Mouse (Mus musculus) intestine, postnatal 0 days (tissue): ENCODE measurements around the gene Olfr726. TPM values are rescaled to one million over a fixed set of nuclear protein-coding genes. Genes with fewer than 3 reads are reported as not detected.
A peak's percentile ranks its signal among the peaks of the same experiment; 100 is the strongest.

Experiments
- ATAC-seq: fragments of 200-750 bp; cut with Nextera tagmentation; 2 replicates; pipeline ENCODE4 v1.8.0; 2017; ENCODE audit warnings: mild to moderate bottlenecking, moderate TSS enrichment, moderate library complexity
- H3K27ac ChIP-seq: fragments of 300-500 bp; sonication (generic); 2 replicates; pipeline ENCODE4 v1.5.1; 2014; ENCODE audit warnings: mild to moderate bottlenecking, low read depth, low read length, moderate library complexity
- H3K27me3 ChIP-seq: fragments of 300-500 bp; sonication (generic); replicated peaks from 2 replicates; pipeline ENCODE4 v1.6.1; 2014; ENCODE audit warnings: low read length, mixed read lengths; ENCODE audit not compliant: control insufficient read depth, insufficient read depth
- H3K36me3 ChIP-seq: fragments of 300-500 bp; sonication (generic); 2 replicates; pipeline ENCODE4 v1.6.1; 2014; ENCODE audit warnings: mild to moderate bottlenecking, moderate library complexity; ENCODE audit not compliant: control insufficient read depth, insufficient read depth
- H3K4me1 ChIP-seq: fragments of 300-500 bp; sonication (generic); replicated peaks from 2 replicates; pipeline ENCODE4 v1.6.1; 2014; ENCODE audit warnings: antibody characterized with exemption, low read length, mixed read lengths; ENCODE audit not compliant: control insufficient read depth, insufficient read depth
- H3K4me2 ChIP-seq: fragments of 300-500 bp; sonication (generic); replicated peaks from 2 replicates; pipeline ENCODE4 v1.6.1; 2014; ENCODE audit warnings: low read depth, mild to moderate bottlenecking, moderate library complexity
- H3K4me3 ChIP-seq: fragments of 300-500 bp; sonication (generic); 2 replicates; pipeline ENCODE4 v1.5.1; 2014; ENCODE audit warnings: low read depth, low read length
- H3K9ac ChIP-seq: fragments of 300-500 bp; sonication (generic); 2 replicates; pipeline ENCODE4 v1.6.1; 2014; ENCODE audit warnings: mild to moderate bottlenecking, low read depth, low read length
- H3K9me3 ChIP-seq: fragments of 300-500 bp; sonication (generic); 2 replicates; pipeline ENCODE4 v1.6.1; 2016; ENCODE audit warnings: mixed run types; ENCODE audit not compliant: control insufficient read depth
- CTCF ChIP-seq: sonication (generic); IDR thresholded peaks from 2 replicates; pipeline ENCODE4 v1.5.1; 2016; ENCODE audit warnings: low read depth, mild to moderate bottlenecking, control low read depth, antibody characterized with exemption, moderate library complexity
- WGBS: fragments of 180-500 bp; shearing (Covaris S2); extraction: QIAGEN DNeasy Blood & Tissue Kit; methylation state at CpG from one replicate; pipeline ENCODE4 v1.1.7; 2014; 5-methylcytosine and 5-hydroxymethylcytosine counted together
- polyA plus RNA-seq: library from polyadenylated mRNA; unstranded; fragments of >200 nt; fragmentation: Nextera tagmentation; extraction: Ambion mirVana; gene quantifications from 2 replicates; pipeline ENCODE4 v1.2.1, GENCODE M21; 2015

Olfr726 gene
- not detected in 2 replicates for polyA plus RNA-seq

DNA sequence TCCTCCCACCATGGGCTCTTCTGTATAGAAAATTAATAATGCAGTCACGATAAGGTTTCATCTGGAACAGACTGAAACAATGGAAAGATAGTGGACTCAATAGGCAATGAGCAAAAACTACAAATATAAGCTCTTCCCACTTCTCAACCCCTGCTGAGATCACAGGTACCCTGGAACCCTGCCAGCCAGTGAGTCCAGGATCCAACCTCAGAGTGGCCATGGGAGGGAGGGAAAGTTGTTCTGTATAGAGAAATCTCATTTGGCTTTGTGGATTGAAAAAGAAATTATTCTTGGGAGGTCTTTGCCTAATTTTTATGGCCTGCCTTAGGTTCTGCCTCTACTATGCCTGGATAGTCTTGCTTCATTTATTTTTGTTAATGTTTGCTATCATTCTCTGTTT lies at the start of gene Olfr726:
TSS of gene Olfr726 (minus strand) at position 101 of the 400 bp plus-strand sequence.
- no peak within 1 kb of the TSS for H3K27ac ChIP-seq
- H3K4me2 ChIP-seq, result no peak within 1 kb of the TSS
- H3K4me1 ChIP-seq, result no peaks in the 10 kb centered on the region
- no peaks in the 10 kb centered on the region for H3K27me3 ChIP-seq
- no peaks in the 10 kb centered on the region for H3K9me3 ChIP-seq
- H3K9ac ChIP-seq, result no peak within 1 kb of the TSS
- no peak for TF ChIP-seq CTCF
- H3K36me3 ChIP-seq, result no peaks in the 10 kb centered on the region
- WGBS, result 67% methylated on average over 1 of the region's 1 CpGs
- no peak within 1 kb of the TSS for H3K4me3 ChIP-seq
- no peak for ATAC-seq

DNA sequence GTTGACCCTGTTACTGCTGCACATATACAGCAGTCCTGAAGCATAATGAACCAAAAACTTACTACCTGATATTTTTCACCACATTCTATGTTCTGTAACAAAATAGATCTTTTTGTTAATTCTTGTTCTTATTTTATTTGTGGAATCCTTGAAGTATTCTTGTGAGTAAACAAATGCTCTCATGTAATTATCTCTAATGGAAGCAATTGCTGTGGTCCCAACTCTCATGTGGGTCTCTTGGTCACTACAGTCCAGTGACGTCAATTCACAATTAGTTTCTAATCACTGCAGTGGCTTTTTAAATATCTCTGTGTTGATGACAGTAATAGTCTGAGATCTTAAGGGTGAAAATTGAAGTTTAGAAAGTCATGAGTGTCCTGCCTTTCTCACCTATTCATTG lies 32.1 kb upstream of the Olfr726 start, which contains the start of gene Olfr727:
TSS of gene Olfr727 (plus strand) at position 301 of the 400 bp plus-strand sequence.
- Histone ChIP-seq H3K27ac (no peak within 1 kb of the TSS), H3K9me3 (no peaks in the 10 kb centered on the region), H3K9ac (no peak within 1 kb of the TSS), H3K27me3 (no peaks in the 10 kb centered on the region), H3K4me3 (no peak within 1 kb of the TSS), H3K4me2 (no peak within 1 kb of the TSS), H3K36me3 (no peaks in the 10 kb centered on the region), H3K4me1 (no peaks in the 10 kb centered on the region)
- TF ChIP-seq CTCF, result no peak
- ATAC-seq, result no peak
- WGBS, result 90% methylated on average over 1 of the region's 1 CpGs

GRCm38 (mm10) chr14:50062733-50063104 lies 28.0 kb downstream of the Olfr726 start:
- no peak for TF ChIP-seq CTCF
- 0 out of 2 replicates have a peak overlapping the region, but pooled peaks have one; percentile 35 for H3K9ac ChIP-seq
- no peaks in the 10 kb centered on the region for H3K4me1 ChIP-seq
- peak overlapping the region; percentile 98 for H3K4me2 ChIP-seq
- H3K27ac ChIP-seq, result peak overlapping the region; percentile 66; the same call in 1 of the 2 replicates
- no peaks in the 10 kb centered on the region for H3K36me3 ChIP-seq
- peak overlapping the region; percentile 63 for H3K4me3 ChIP-seq
- H3K27me3 ChIP-seq, result no peaks in the 10 kb centered on the region
- no peaks in the 10 kb centered on the region for H3K9me3 ChIP-seq
- under 1% methylated on average over 4 of the region's 4 CpGs for WGBS
- ATAC-seq, result peak; percentile 61

- no peaks in the 10 kb centered on the region for H3K36me3 ChIP-seq
- no peaks in the 10 kb centered on the region for H3K27me3 ChIP-seq
- ATAC-seq, result peak; percentile 95
- H3K4me3 ChIP-seq, result peak overlapping the region; percentile 63
- peak; percentile 78 for TF ChIP-seq CTCF
- no peaks in the 10 kb centered on the region for H3K9me3 ChIP-seq
- H3K4me1 ChIP-seq, result no peaks in the 10 kb centered on the region
- 2% methylated on average over 52 of the region's 52 CpGs for WGBS
- H3K9ac ChIP-seq, result peak overlapping the region; percentile 35
- H3K27ac ChIP-seq, result peak overlapping the region; percentile 66
- peak overlapping the region; percentile 98 for H3K4me2 ChIP-seq
Observed at GRCm38 (mm10) chr14:50061955-50062732, 28.6 kb downstream of the Olfr726 start.

DNA sequence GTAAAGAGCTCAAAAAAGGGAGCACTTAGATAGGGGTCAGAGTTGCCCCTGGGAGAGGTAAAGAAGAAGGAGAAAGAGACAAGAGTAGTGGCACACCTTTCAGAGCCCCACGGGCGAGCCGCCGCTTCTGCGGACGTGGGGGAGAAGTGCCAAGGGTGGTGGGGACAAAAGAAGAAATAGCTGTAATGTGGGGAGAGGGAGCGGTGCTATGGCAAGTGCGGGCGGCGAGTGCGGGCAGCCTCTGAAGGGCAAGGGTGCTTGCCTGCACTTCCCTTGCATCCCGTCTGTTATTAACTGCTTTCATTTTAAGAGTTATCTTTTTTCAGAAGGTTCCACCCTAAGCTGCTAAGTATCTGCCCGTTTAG lies 29.2 kb downstream of the Olfr726 start:
- 0% methylated on average over 13 of the region's 13 CpGs for WGBS
- Histone ChIP-seq H3K9ac (peak overlapping the region; percentile 35; the same call in 1 of the 2 replicates), H3K4me2 (peak overlapping the region; percentile 98), H3K36me3 (no peaks in the 10 kb centered on the region), H3K9me3 (no peaks in the 10 kb centered on the region), H3K27ac (peak overlapping the region; percentile 66; the same call in 1 of the 2 replicates), H3K27me3 (no peaks in the 10 kb centered on the region), H3K4me3 (peak overlapping the region; percentile 63), H3K4me1 (no peaks in the 10 kb centered on the region)
- no peak for TF ChIP-seq CTCF
- ATAC-seq, result no peak

DNA sequence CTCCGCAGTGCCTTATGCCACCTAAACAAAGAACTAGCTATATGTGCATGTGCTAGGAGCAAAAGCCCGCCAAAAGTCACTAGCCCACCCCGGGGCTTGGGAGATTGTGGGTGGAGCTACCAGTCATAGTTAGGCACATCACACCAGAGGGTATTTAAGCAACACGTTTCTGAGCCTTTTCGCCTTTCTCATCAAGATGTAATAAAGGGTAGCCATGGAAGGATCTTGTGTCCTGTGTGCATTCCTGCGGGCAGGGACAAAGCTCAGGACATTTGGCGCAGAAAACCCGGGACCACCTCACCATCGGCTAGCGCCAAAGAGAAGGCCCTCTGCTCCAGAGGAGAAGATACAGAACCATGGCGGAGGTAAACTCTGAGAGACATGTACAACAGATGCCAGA lies 29.6 kb downstream of the Olfr726 start:
- Histone ChIP-seq H3K4me2 (peak overlapping the region; percentile 98), H3K27ac (no peak overlapping the region), H3K36me3 (no peaks in the 10 kb centered on the region), H3K4me1 (no peaks in the 10 kb centered on the region), H3K27me3 (no peaks in the 10 kb centered on the region), H3K9ac (no peak overlapping the region), H3K4me3 (peak overlapping the region; percentile 63), H3K9me3 (no peaks in the 10 kb centered on the region)
- 14% methylated on average over 11 of the region's 11 CpGs for WGBS
- ATAC-seq, result no peak
- TF ChIP-seq CTCF, result no peak
